ENCODE assay signal across 17 mouse cellular contexts in genomic region chr2:34832766-34833457, GRCm38 (mm10). TPM values are rescaled to one million over a fixed set of nuclear protein-coding genes. Genes with fewer than 3 reads are reported as not detected.
DNase-seq lines count a peak whose midpoint lies in the region; TF ChIP-seq lines count a peak whose summit lies in the region.
"Not testable (repeated sequence)": the region's sequence is repeated elsewhere in the genome, so short reads cannot be mapped to it uniquely, and the experiment has no call there.
"Had no signal": no experiment of that assay in that cellular context is flagged by ENCODE, and none has a peak within 500 bp of the region (broad histone marks: within the 10 kb centered on the region; RNA-seq: fewer than 3 reads in every experiment).

Gene Gm34653, plus strand, starts transcription at chr2:34833007.

- H3K4me3 ChIP-seq in CH12.LX (replicated peaks in 1 of 3; ENCODE audit: low read depth in 2 of 3, low read length in 2 of 3, poor library complexity in 1 of 3); myocyte: not testable (repeated sequence)

- dilution Hi-C loops in CH12.LX (cut with MboI; ENCODE audit: extremely low pct_ligation_motif_present, extremely low pct_unique_long_range_greater_than_20kb, low sequenced_read_pairs): not testable (repeated sequence)

- H3K27me3 ChIP-seq in CH12.LX (replicated peaks); myocyte (ENCODE audit: control insufficient read depth, insufficient read depth, insufficient read length): not testable (repeated sequence)

- H3K4me2 ChIP-seq in CH12.LX (ENCODE audit: insufficient read depth, low read depth, poor library complexity, severe bottlenecking) (peak within 1 kb of the TSS; percentile 56), myocyte (ENCODE audit: low read depth) (peak within 1 kb of the TSS; percentile 24)

- not testable (repeated sequence) for H3ac ChIP-seq in myocyte (ENCODE audit: control insufficient read depth, insufficient read length)

- TF ChIP-seq POLR2A in CH12.LX (IDR thresholded peaks at IDR 0.05; ENCODE audit: low read depth, low read length); myocyte (IDR thresholded peaks at IDR 0.05; ENCODE audit: insufficient read length, low read depth): not testable (repeated sequence)

- not testable (repeated sequence) for H3K4me1 ChIP-seq in CH12.LX (ENCODE audit: control insufficient read depth in 1 of 2, insufficient read depth in 2 of 2)

- H3K36me3 ChIP-seq in CH12.LX (replicated peaks in 1 of 2; ENCODE audit: control insufficient read depth in 1 of 2, insufficient read depth in 1 of 2, low read length in 1 of 2); myocyte (ENCODE audit: control insufficient read depth, insufficient read depth): not testable (repeated sequence)

- in situ Hi-C loops in CH12.LX (cut with MboI; ENCODE audit: low pct_ligation_motif_present, low pct_unique_long_range_greater_than_20kb, low sequenced_read_pairs): not testable (repeated sequence)

- H3K9me3 ChIP-seq in CH12.LX (replicated peaks; ENCODE audit: low read length): not testable (repeated sequence)

- peak; percentile 44 for DNase-seq in A20 (ENCODE audit: low read depth, low spot score)
- DNase-seq in CH12.LX (ENCODE audit: extremely low read depth): not testable (repeated sequence)
- peak; percentile 53 for DNase-seq in MEL-GATA-1-ER (ENCODE audit: extremely low read depth, low read depth)
- DNase-seq in heart, adult 11 months: peak; percentile 36

- TF ChIP-seq CTCF in CH12.LX (conservative IDR thresholded peaks at IDR 0.05 in 1 of 2, IDR thresholded peaks at IDR 0.05 in 1 of 2; ENCODE audit: low read depth in 2 of 2, low read length in 2 of 2): not testable (repeated sequence)

- TF ChIP-seq EP300 in CH12.LX (IDR thresholded peaks at IDR 0.05; ENCODE audit: low read length): not testable (repeated sequence)

- peak within 1 kb of the TSS; percentile 44; the same call in 1 of the 2 replicates for H3K9ac ChIP-seq in CH12.LX (ENCODE audit: insufficient read depth, low read depth)

- not testable (repeated sequence) for H3K27ac ChIP-seq in CH12.LX (ENCODE audit: insufficient read depth, low read depth)

- H3K79me2 ChIP-seq in CH12.LX (replicated peaks; ENCODE audit: control insufficient read depth, extremely low read depth, insufficient read depth, poor library complexity, severe bottlenecking); myocyte (ENCODE audit: control insufficient read depth, insufficient read depth): not testable (repeated sequence)

- TF ChIP-seq RAD21 in CH12.LX (IDR thresholded peaks at IDR 0.05; ENCODE audit: low read depth, low read length): not testable (repeated sequence)

TF ChIP-seq in myocyte, 11 proteins besides CTCF, POLR2A, EP300 and RAD21:
- TF ChIP-seq CEBPB (IDR thresholded peaks at IDR 0.05; ENCODE audit: insufficient read depth, poor library complexity, severe bottlenecking): peak; percentile 49; the same call in 1 of the 2 replicates

RNA-seq across cellular contexts. Expression of gene Gm34653, which starts in this region (rescaled TPM):
- not detected in 2 replicates for total RNA-seq in CH12.LX (2012; rRNA removed)
- not detected in 2 replicates for total RNA-seq in CH12.LX (2014; rRNA removed)
- not detected in 2 replicates for polyA plus RNA-seq in CH12.LX (2012; ENCODE audit: insufficient read length, low read depth)
- polyA plus RNA-seq in myocyte (2012; fragmentation: generic; extraction: Trizol): not detected
- total RNA-seq: adrenal gland, adult 18-20 months; adrenal gland, postnatal 14 days; adrenal gland, postnatal 36 days had no signal
- polyA plus RNA-seq: activated CD4-positive, CD25-positive, alpha-beta regulatory T cell, adult 4 months; CD4-positive, CD25-positive, alpha-beta regulatory T cell, adult 4 months; cerebellum, adult 2 months; cortical plate, adult 2 months; embryonic facial prominence, embryonic 12.5 days; embryonic facial prominence, embryonic 14.5 days; forebrain, embryonic 11.5 days; forebrain, embryonic 13.5 days; forebrain, embryonic 15.5 days had no signal
